Mouse (Mus musculus): Measurements from ENCODE around the gene Gas8.
A peak's percentile ranks its signal among the peaks of the same experiment; 100 is the strongest.
"Not testable (repeated sequence)": the region's sequence is repeated elsewhere in the genome, so short reads cannot be mapped to it uniquely, and the experiment has no call there.

Gene Gas8

GRCm38 (mm10) chr8:123518667-123519066, at the start of gene Gas8:
TSS of gene Gas8 (plus strand) at chr8:123518834.
- DNase-seq, result peak; percentile 85 to 91

GRCm38 (mm10) chr8:123472991-123473390, 45.6 kb upstream of the Gas8 start:
- DNase-seq, result not testable (repeated sequence)

GRCm38 (mm10) chr8:123474549-123474948, 44.1 kb upstream of the Gas8 start:
- not testable (repeated sequence) for DNase-seq

GRCm38 (mm10) chr8:123476911-123477736, 41.5 kb upstream of the Gas8 start:
- peak in 1 of 2 experiments; percentile 9 for DNase-seq

- DNase-seq, result peak; percentile 89 to 98
Observed at GRCm38 (mm10) chr8:123477737-123478258, 40.8 kb upstream of the Gas8 start, which contains the start of gene Afg3l1. TSS of gene Afg3l1 (plus strand) at chr8:123477903.

GRCm38 (mm10) chr8:123478456-123479218, 40.0 kb upstream of the Gas8 start:
- no peak for DNase-seq

- DNase-seq, result peak in 1 of 2 experiments; percentile 17
Observed at GRCm38 (mm10) chr8:123482627-123483026, 36.0 kb upstream of the Gas8 start.

GRCm38 (mm10) chr8:123491280-123492075, 27.2 kb upstream of the Gas8 start:
- no peak for DNase-seq

GRCm38 (mm10) chr8:123492898-123493297, 25.7 kb upstream of the Gas8 start:
- no peak for DNase-seq

- no peak for DNase-seq
Observed at GRCm38 (mm10) chr8:123497699-123498098, 20.9 kb upstream of the Gas8 start.

GRCm38 (mm10) chr8:123498963-123499362, 19.7 kb upstream of the Gas8 start:
- peak; percentile 43 to 60 for DNase-seq

- peak; percentile 20 to 24 for DNase-seq
Observed at GRCm38 (mm10) chr8:123499556-123499955, 19.1 kb upstream of the Gas8 start.

GRCm38 (mm10) chr8:123502192-123502591, 16.4 kb upstream of the Gas8 start:
- DNase-seq, result no peak

- no peak for DNase-seq
Observed at GRCm38 (mm10) chr8:123503801-123504467, 14.7 kb upstream of the Gas8 start.

GRCm38 (mm10) chr8:123504591-123505195, 13.9 kb upstream of the Gas8 start:
- DNase-seq, result no peak

GRCm38 (mm10) chr8:123505267-123505666, 13.4 kb upstream of the Gas8 start:
- DNase-seq, result no peak

GRCm38 (mm10) chr8:123505695-123506094, 12.9 kb upstream of the Gas8 start:
- DNase-seq, result no peak

GRCm38 (mm10) chr8:123507153-123507552, 11.5 kb upstream of the Gas8 start:
- DNase-seq, result no peak

GRCm38 (mm10) chr8:123510819-123511218, 7.8 kb upstream of the Gas8 start:
- no peak for DNase-seq

- DNase-seq, result peak in 1 of 2 experiments; percentile 25
Observed at GRCm38 (mm10) chr8:123514136-123514535, 4.5 kb upstream of the Gas8 start.

GRCm38 (mm10) chr8:123514781-123515539, 3.7 kb upstream of the Gas8 start, which contains the start of gene Dbndd1:
TSS of gene Dbndd1 (minus strand) at chr8:123515463.
- peak; percentile 51 to 64 for DNase-seq

Measured in cerebellum, adult 18-20 months (tissue).